Mouse (Mus musculus) thymus, adult 2 months (tissue): Measurements from ENCODE around the gene Tmem171.

Experiments
- CTCF ChIP-seq: fragments of 200-500 bp; IDR thresholded peaks from 2 replicates; pipeline ENCODE4 v1.5.1; 2012; ENCODE audit warnings: mild to moderate bottlenecking, control low read depth, low read length, moderate library complexity, borderline replicate concordance; ENCODE audit not compliant: control insufficient read depth, poor library complexity, insufficient read depth; ENCODE audit errors: extremely low read depth
- POLR2A ChIP-seq: fragments of 200-500 bp; IDR thresholded peaks from 2 replicates; pipeline ENCODE4 v1.6.1; 2012; ENCODE audit warnings: mild to moderate bottlenecking, low read length, control low read depth, moderate library complexity; ENCODE audit not compliant: control insufficient read depth, poor library complexity, insufficient read depth; ENCODE audit errors: extremely low read depth

DNA sequence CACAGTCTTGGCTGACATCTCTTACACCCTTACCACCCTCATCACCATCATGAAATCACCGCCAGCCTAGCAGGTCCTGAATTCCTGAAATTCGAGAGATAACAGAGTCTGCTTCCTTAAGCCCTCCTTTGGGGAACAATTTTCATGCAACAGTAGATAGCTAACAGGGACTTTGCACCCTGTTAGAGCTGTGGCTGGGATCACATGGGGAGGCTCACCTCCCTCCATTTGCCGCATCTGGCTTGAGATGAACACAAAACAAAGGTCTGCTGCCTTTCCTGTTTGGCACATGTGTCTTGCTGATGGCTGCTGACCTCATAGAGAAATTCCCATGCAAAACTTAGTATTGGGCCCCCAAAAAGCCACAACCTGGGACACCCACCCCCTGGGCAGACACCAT, 27.3 kb downstream of the Tmem171 start:
- TF ChIP-seq CTCF (no peak), POLR2A (no peak)
